Mouse (Mus musculus): Measurements from ENCODE around the gene Ttc33. TPM values are rescaled to one million over a fixed set of nuclear protein-coding genes. Genes with fewer than 3 reads are reported as not detected.

The Ttc33 gene
- polyA plus RNA-seq, 2 experiments from 2014 or later: 59.2 to 71.1 TPM

- no peak for ATAC-seq
Measured at GRCm38 (mm10) chr15:5242241-5243035, 57.1 kb downstream of the Ttc33 start.

GRCm38 (mm10) chr15:5243036-5243958 lies 58.0 kb downstream of the Ttc33 start:
- ATAC-seq: peak; percentile 15

- ATAC-seq: peak; percentile 81
Measured at GRCm38 (mm10) chr15:5243959-5244905, 58.9 kb downstream of the Ttc33 start, which contains the start of gene Ptger4. Gene Ptger4, minus strand, starts transcription at chr15:5244187.

- peak; percentile 87 for ATAC-seq
Measured at GRCm38 (mm10) chr15:5250182-5250581, 64.9 kb downstream of the Ttc33 start.

GRCm38 (mm10) chr15:5260183-5260582 lies 74.9 kb downstream of the Ttc33 start:
- no peak for ATAC-seq

- ATAC-seq: no peak
Measured at GRCm38 (mm10) chr15:5261004-5261403, 75.7 kb downstream of the Ttc33 start.

- no peak for ATAC-seq
Measured at GRCm38 (mm10) chr15:5262095-5262667, 76.9 kb downstream of the Ttc33 start.

GRCm38 (mm10) chr15:5262874-5263504 lies 77.7 kb downstream of the Ttc33 start:
- peak; percentile 68 for ATAC-seq

- ATAC-seq: no peak
Measured at GRCm38 (mm10) chr15:5266095-5266494, 80.8 kb downstream of the Ttc33 start.

Other genes starting within 250 kb of the Ttc33 start
- gene C7, start 121.8 kb upstream of the Ttc33 start, polyA plus RNA-seq (2017; shearing (Covaris generic)): not detected
- gene Card6, start 77.0 kb upstream of the Ttc33 start, polyA plus RNA-seq (2017; shearing (Covaris generic)): 10 to 100 TPM; 47.4 to 53.6 TPM
- gene Rpl37, start 68.9 kb upstream of the Ttc33 start, polyA plus RNA-seq (2017; shearing (Covaris generic)): 1,000 to 10,000 TPM; 1,603 to 2,725 TPM
- gene Prkaa1, start 41.7 kb upstream of the Ttc33 start, polyA plus RNA-seq (2017; shearing (Covaris generic)): 10 to 100 TPM; 19.5 to 20.4 TPM
- gene Ptger4, start 58.7 kb downstream of the Ttc33 start, polyA plus RNA-seq (2017; shearing (Covaris generic)): 10 to 100 TPM; 23.6 to 26.3 TPM